Mouse (Mus musculus): ENCODE results near the gene Hrh1. TPM values are rescaled to one million over a fixed set of nuclear protein-coding genes. Genes with fewer than 3 reads are reported as not detected.
A peak's percentile ranks its signal among the peaks of the same experiment; 100 is the strongest.

The Hrh1 gene
- polyA plus RNA-seq, 1 experiment from 2014 or later, result 2.1 TPM

DNA sequence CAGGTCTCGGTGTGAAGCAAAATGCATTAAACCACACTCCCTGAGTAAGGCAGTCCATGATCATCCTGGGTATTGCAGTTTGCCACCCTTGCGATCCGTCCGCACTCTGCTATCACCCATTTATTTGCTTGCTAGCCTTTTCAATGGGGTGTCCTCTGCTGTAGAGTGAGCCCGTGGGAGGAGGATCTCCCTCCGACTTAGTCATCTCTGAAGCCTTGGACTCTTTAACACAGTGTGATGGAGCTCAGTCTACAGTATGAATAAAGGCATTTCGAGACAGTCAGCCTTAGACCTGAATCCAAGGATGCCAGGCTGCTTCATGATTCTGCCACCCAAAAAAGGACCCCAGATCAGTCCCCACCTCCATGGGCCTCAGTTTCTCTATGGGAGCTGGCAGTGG, 25.0 kb upstream of the Hrh1 start:
- Histone ChIP-seq H3K9me3 (ENCODE audit: control insufficient read depth, low read length) (no peaks in the 10 kb centered on the region), H3K27me3 (replicated peaks; ENCODE audit: control insufficient read depth, insufficient read depth, low read length) (no peaks in the 10 kb centered on the region), H3K4me1 (replicated peaks; ENCODE audit: control insufficient read depth, insufficient read depth, low read length) (no peaks in the 10 kb centered on the region), H3K4me2 (ENCODE audit: low read length) (no peak overlapping the region), H3K27ac (ENCODE audit: low read depth) (no peak overlapping the region), H3K36me3 (ENCODE audit: control insufficient read depth, insufficient read depth, low read length) (no peaks in the 10 kb centered on the region), H3K9ac (ENCODE audit: low read length) (no peak overlapping the region), H3K4me3 (ENCODE audit: low read depth, low read length) (no peak overlapping the region)
- no peak for ATAC-seq (replicated peaks; ENCODE audit: low FRiP score, low TSS enrichment, low read depth)
- DNase-seq (ENCODE audit: low spot score), result no peak
- 85% methylated on average over 7 of the region's 7 CpGs for WGBS

DNA sequence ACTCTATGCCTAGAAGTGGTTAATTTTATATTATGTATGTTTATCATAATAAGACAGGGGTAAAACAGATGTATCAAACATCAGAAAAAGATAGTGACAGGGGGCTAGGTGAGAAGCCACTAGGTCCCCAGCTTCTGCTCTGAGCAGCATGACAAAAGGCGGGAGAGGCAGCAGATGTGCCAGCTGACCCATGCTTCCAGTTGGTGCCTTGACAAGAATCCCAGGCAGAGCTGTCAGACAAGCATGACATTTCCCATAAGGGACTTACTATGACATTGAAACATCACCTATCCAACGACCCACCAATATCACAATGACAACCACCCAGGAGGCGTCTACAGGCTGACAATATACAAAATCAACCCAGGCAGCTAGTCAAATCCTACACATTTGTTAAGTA, 16.9 kb upstream of the Hrh1 start:
- no peak overlapping the region for H3K9ac ChIP-seq (ENCODE audit: low read length)
- no peak for DNase-seq (ENCODE audit: low spot score)
- WGBS, result 74% methylated on average over 3 of the region's 3 CpGs
- no peak for ATAC-seq (replicated peaks; ENCODE audit: low FRiP score, low TSS enrichment, low read depth)
- no peaks in the 10 kb centered on the region for H3K9me3 ChIP-seq (ENCODE audit: control insufficient read depth, low read length)
- H3K27me3 ChIP-seq (replicated peaks; ENCODE audit: control insufficient read depth, insufficient read depth, low read length), result no peaks in the 10 kb centered on the region
- no peak overlapping the region for H3K27ac ChIP-seq (ENCODE audit: low read depth)
- H3K4me2 ChIP-seq (ENCODE audit: low read length), result no peak overlapping the region
- no peaks in the 10 kb centered on the region for H3K36me3 ChIP-seq (ENCODE audit: control insufficient read depth, insufficient read depth, low read length)
- no peak overlapping the region for H3K4me3 ChIP-seq (ENCODE audit: low read depth, low read length)
- no peaks in the 10 kb centered on the region for H3K4me1 ChIP-seq (replicated peaks; ENCODE audit: control insufficient read depth, insufficient read depth, low read length)

DNA sequence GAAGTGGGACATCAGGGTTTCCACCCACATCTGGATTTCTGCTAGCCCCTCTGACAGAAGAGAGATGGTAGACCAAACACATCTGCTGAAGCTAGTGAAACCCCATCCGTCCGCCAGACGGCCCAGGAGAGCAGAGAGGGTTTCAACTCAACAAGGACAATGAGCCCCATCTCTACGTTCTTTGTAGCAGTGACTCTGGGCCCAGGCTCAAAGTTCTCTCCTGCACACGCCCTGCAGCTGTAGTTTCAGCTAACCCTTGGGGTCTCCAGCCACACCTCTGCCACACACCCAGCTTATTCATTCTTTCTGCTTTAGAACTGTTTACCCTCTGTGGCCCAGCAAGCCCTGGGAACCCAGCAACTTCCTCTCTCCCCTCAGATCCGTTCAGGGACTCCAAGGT, 10.4 kb upstream of the Hrh1 start:
- no peak for ATAC-seq (replicated peaks; ENCODE audit: low FRiP score, low TSS enrichment, low read depth)
- DNase-seq (ENCODE audit: low spot score), result no peak
- 61% methylated on average over 6 of the region's 6 CpGs for WGBS
- Histone ChIP-seq H3K9ac (ENCODE audit: low read length) (no peak overlapping the region), H3K9me3 (ENCODE audit: control insufficient read depth, low read length) (no peaks in the 10 kb centered on the region), H3K27me3 (replicated peaks; ENCODE audit: control insufficient read depth, insufficient read depth, low read length) (no peaks in the 10 kb centered on the region; the same call in 1 of the 2 replicates), H3K4me1 (replicated peaks; ENCODE audit: control insufficient read depth, insufficient read depth, low read length) (no peaks in the 10 kb centered on the region), H3K4me2 (ENCODE audit: low read length) (no peak overlapping the region), H3K4me3 (ENCODE audit: low read depth, low read length) (no peak overlapping the region), H3K36me3 (ENCODE audit: control insufficient read depth, insufficient read depth, low read length) (no peaks in the 10 kb centered on the region), H3K27ac (ENCODE audit: low read depth) (peak overlapping the region; percentile 22; the same call in 1 of the 2 replicates)

DNA sequence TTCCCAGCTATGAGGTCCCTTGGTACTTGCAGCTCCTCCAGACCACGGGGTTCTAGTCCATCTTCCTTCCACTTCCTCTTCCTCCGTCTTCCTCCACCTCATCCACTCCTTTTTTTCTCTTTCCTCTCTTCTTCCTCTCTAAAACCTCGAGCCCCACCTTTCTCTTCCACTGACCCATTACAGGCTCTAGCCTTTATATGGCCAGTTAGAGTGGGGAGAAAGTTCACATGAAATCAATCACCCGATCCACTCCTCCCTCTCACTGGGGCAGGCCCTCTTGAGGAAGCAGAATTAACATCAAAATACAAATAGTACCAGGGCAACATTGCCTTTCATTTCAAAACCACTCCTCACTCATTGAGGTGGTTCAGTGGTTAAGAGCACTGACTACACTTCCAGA, 9.9 kb upstream of the Hrh1 start:
- WGBS, result 68% methylated on average over 4 of the region's 4 CpGs
- no peaks in the 10 kb centered on the region; the same call in 1 of the 2 replicates for H3K27me3 ChIP-seq (replicated peaks; ENCODE audit: control insufficient read depth, insufficient read depth, low read length)
- no peak overlapping the region for H3K4me3 ChIP-seq (ENCODE audit: low read depth, low read length)
- no peak for DNase-seq (ENCODE audit: low spot score)
- H3K9me3 ChIP-seq (ENCODE audit: control insufficient read depth, low read length), result no peaks in the 10 kb centered on the region
- H3K4me1 ChIP-seq (replicated peaks; ENCODE audit: control insufficient read depth, insufficient read depth, low read length), result no peaks in the 10 kb centered on the region
- no peak overlapping the region for H3K4me2 ChIP-seq (ENCODE audit: low read length)
- peak overlapping the region; percentile 22; the same call in 1 of the 2 replicates for H3K27ac ChIP-seq (ENCODE audit: low read depth)
- no peak for ATAC-seq (replicated peaks; ENCODE audit: low FRiP score, low TSS enrichment, low read depth)
- H3K9ac ChIP-seq (ENCODE audit: low read length), result no peak overlapping the region
- H3K36me3 ChIP-seq (ENCODE audit: control insufficient read depth, insufficient read depth, low read length), result no peaks in the 10 kb centered on the region

DNA sequence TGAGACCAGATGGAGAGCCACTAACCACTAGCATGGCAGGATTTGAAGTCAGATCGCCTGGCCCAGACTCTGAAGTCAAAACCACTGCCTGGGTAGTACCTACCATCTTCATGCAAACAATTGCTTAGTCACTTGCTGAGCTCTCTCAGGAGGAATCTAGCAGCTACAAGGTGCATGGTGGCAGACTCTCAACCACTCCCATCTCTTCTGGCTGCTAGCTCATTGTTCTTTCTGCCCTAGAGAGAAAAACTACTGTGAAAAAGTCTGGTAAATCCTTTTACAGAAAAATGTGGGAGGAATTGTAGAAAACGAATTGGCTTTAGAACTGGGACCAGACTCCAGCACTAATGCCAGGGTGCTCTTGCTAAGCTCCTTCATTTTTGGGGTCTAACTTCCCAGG, 7.6 kb upstream of the Hrh1 start:
- ATAC-seq (replicated peaks; ENCODE audit: low FRiP score, low TSS enrichment, low read depth), result no peak

DNA sequence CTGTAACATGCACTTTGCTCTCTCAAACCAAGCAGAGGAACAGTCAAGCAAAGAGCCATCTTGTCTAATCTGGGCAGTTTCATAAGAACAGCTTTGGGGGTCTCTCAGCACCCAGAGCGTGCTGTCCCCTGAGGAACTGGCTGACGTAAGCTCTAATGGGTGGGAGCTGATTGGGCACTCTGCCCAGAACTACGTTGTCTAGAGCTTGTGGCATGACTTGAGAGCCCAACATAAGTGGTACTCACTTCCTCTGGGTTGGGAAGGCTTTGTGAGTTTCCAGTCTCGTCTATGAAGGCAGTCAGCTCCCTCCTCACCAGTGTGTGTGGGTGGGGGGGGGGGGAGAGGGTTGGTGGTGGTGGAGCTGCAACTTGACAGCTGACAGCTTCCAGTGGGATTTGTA, 2.8 kb upstream of the Hrh1 start:
- Histone ChIP-seq H3K36me3 (ENCODE audit: control insufficient read depth, insufficient read depth, low read length) (no peaks in the 10 kb centered on the region), H3K9me3 (ENCODE audit: control insufficient read depth, low read length) (no peaks in the 10 kb centered on the region), H3K4me1 (replicated peaks; ENCODE audit: control insufficient read depth, insufficient read depth, low read length) (peaks cover 6% of the 10 kb centered on the region; the same call in 1 of the 2 replicates), H3K27ac (ENCODE audit: low read depth) (no peak overlapping the region), H3K4me3 (ENCODE audit: low read depth, low read length) (no peak overlapping the region), H3K27me3 (replicated peaks; ENCODE audit: control insufficient read depth, insufficient read depth, low read length) (peaks cover 39% of the 10 kb centered on the region), H3K9ac (ENCODE audit: low read length) (no peak overlapping the region), H3K4me2 (ENCODE audit: low read length) (no peak overlapping the region)
- DNase-seq (ENCODE audit: low spot score) (no peak), ATAC-seq (replicated peaks; ENCODE audit: low FRiP score, low TSS enrichment, low read depth) (no peak)
- WGBS, result 53% methylated on average over 4 of the region's 4 CpGs

More for the DNA sequence above, 7.6 kb upstream of the Hrh1 start:
- Histone ChIP-seq H3K36me3 (ENCODE audit: control insufficient read depth, insufficient read depth, low read length) (no peaks in the 10 kb centered on the region), H3K9ac (ENCODE audit: low read length) (no peak overlapping the region), H3K4me1 (replicated peaks; ENCODE audit: control insufficient read depth, insufficient read depth, low read length) (no peaks in the 10 kb centered on the region), H3K4me3 (ENCODE audit: low read depth, low read length) (no peak overlapping the region), H3K9me3 (ENCODE audit: control insufficient read depth, low read length) (no peaks in the 10 kb centered on the region), H3K4me2 (ENCODE audit: low read length) (no peak overlapping the region), H3K27me3 (replicated peaks; ENCODE audit: control insufficient read depth, insufficient read depth, low read length) (no peaks in the 10 kb centered on the region; the same call in 1 of the 2 replicates), H3K27ac (ENCODE audit: low read depth) (no peak overlapping the region)
- WGBS, result 78% methylated on average over 2 of the region's 2 CpGs
- no peak for DNase-seq (ENCODE audit: low spot score)

DNA sequence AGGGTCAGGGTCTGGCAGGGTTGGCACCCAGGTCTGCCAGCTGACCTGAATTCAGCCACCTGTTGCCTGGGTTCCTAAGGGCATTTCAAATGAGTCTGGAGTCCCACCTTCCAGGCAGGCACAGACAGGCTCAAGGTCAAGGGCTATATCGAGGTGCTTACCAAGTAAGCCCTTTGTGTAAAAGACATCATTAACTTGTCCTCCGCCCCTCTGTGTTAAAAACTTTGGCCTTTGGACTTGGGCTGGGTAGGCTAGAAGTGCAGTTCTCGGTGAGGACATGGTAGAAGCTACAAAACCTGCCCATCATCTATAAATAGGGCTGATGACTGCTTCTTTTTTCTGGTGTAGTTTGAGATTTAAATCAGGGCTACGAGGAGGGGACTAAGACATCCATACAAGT, 1.1 kb upstream of the Hrh1 start:
- H3K36me3 ChIP-seq (ENCODE audit: control insufficient read depth, insufficient read depth, low read length), result no peaks in the 10 kb centered on the region
- H3K4me1 ChIP-seq (replicated peaks; ENCODE audit: control insufficient read depth, insufficient read depth, low read length), result peaks cover 6% of the 10 kb centered on the region; the same call in 1 of the 2 replicates
- WGBS, result 51% methylated on average over 4 of the region's 4 CpGs
- H3K27ac ChIP-seq (ENCODE audit: low read depth), result peak overlapping the region; percentile 34; the same call in 1 of the 2 replicates
- H3K27me3 ChIP-seq (replicated peaks; ENCODE audit: control insufficient read depth, insufficient read depth, low read length), result peaks cover 50% of the 10 kb centered on the region
- H3K9me3 ChIP-seq (ENCODE audit: control insufficient read depth, low read length), result no peaks in the 10 kb centered on the region
- 0 out of 2 replicates have a peak overlapping the region, but pooled peaks have one; percentile 95 for H3K4me2 ChIP-seq (ENCODE audit: low read length)
- H3K9ac ChIP-seq (ENCODE audit: low read length), result no peak overlapping the region
- no peak overlapping the region for H3K4me3 ChIP-seq (ENCODE audit: low read depth, low read length)
- peak; percentile 70; the same call in 1 of the 2 replicates for ATAC-seq (replicated peaks; ENCODE audit: low FRiP score, low TSS enrichment, low read depth)
- peak; percentile 61 for DNase-seq (ENCODE audit: low spot score)

DNA sequence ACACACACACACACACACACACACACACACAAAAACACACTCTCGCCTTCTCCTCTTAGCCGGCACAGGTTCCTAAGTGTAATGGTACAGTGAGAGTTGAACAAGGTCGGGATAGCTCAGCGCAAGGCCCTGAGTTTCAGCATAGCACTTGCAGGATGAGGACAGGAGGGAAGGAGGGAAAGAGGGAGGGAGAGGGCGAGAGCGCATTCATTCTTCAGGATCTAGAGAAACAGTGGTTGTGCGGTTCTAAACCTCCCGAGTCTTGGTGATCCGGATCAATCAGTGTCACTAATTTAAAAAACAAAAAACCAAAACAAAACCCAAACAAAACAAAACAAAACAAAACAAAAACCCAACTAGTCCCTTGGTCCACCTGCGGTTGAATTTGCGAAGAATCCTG, 456 bp upstream of the Hrh1 start:
- H3K27ac ChIP-seq (ENCODE audit: low read depth), result peak overlapping the region; percentile 34; the same call in 1 of the 2 replicates
- H3K9ac ChIP-seq (ENCODE audit: low read length), result peak overlapping the region; percentile 37; the same call in 1 of the 2 replicates
- H3K27me3 ChIP-seq (replicated peaks; ENCODE audit: control insufficient read depth, insufficient read depth, low read length), result peaks cover 55% of the 10 kb centered on the region
- peak overlapping the region; percentile 51 for H3K4me3 ChIP-seq (ENCODE audit: low read depth, low read length)
- H3K4me1 ChIP-seq (replicated peaks; ENCODE audit: control insufficient read depth, insufficient read depth, low read length), result peaks cover 6% of the 10 kb centered on the region; the same call in 1 of the 2 replicates
- no peak for DNase-seq (ENCODE audit: low spot score)
- peaks cover 3% of the 10 kb centered on the region; the same call in 1 of the 2 replicates for H3K9me3 ChIP-seq (ENCODE audit: control insufficient read depth, low read length)
- no peaks in the 10 kb centered on the region for H3K36me3 ChIP-seq (ENCODE audit: control insufficient read depth, insufficient read depth, low read length)
- H3K4me2 ChIP-seq (ENCODE audit: low read length), result peak overlapping the region; percentile 95
- WGBS, result 7% methylated on average over 11 of the region's 11 CpGs
- 0 out of 2 replicates have a peak, but pooled peaks have one; percentile 44 for ATAC-seq (replicated peaks; ENCODE audit: low FRiP score, low TSS enrichment, low read depth)

DNA sequence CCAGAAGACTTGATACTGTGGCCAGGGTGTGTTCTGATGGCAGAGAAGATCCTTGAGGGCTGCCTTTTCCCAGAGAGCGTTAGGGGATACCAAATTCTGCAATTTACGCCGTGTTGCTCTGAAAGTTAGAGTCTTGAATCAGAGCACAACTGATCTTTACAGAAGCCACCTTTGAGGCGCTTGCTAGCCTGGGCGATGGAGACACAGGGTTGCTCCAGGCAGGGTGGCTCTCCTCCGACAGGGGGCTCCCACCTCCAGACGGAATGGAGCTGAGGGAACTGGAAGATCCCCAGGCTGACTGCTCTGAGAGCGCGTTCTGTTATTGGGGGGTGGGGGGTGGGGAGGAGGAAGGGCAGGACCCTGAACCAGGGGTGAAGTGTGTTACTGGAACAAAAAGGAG, 890 bp downstream of the Hrh1 start:
- H3K4me2 ChIP-seq (ENCODE audit: low read length), result peak overlapping the region; percentile 95
- no peak overlapping the region for H3K27ac ChIP-seq (ENCODE audit: low read depth)
- peak overlapping the region; percentile 51 for H3K4me3 ChIP-seq (ENCODE audit: low read depth, low read length)
- H3K27me3 ChIP-seq (replicated peaks; ENCODE audit: control insufficient read depth, insufficient read depth, low read length), result peaks cover 55% of the 10 kb centered on the region
- peaks cover 8% of the 10 kb centered on the region for H3K4me1 ChIP-seq (replicated peaks; ENCODE audit: control insufficient read depth, insufficient read depth, low read length)
- DNase-seq (ENCODE audit: low spot score) (peak; percentile 63), ATAC-seq (replicated peaks; ENCODE audit: low FRiP score, low TSS enrichment, low read depth) (no peak; the same call in 1 of the 2 replicates)
- no peak overlapping the region for H3K9ac ChIP-seq (ENCODE audit: low read length)
- no peaks in the 10 kb centered on the region for H3K36me3 ChIP-seq (ENCODE audit: control insufficient read depth, insufficient read depth, low read length)
- peaks cover 4% of the 10 kb centered on the region; the same call in 1 of the 2 replicates for H3K9me3 ChIP-seq (ENCODE audit: control insufficient read depth, low read length)
- WGBS, result 2% methylated on average over 9 of the region's 9 CpGs

All from intestine, embryonic 14.5 days (tissue).